Mouse (Mus musculus) testis, adult 2 months (tissue): ENCODE data around the gene Otud4.

Experiments used
- CTCF ChIP-seq: fragments of 200-500 bp; IDR thresholded peaks from 2 replicates; pipeline ENCODE4 v1.5.1; 2012; ENCODE audit warnings: low read depth, mild to moderate bottlenecking, inconsistent platforms, low read length, moderate library complexity; ENCODE audit not compliant: control insufficient read depth, insufficient read depth, insufficient replicate concordance
- POLR2A ChIP-seq: fragments of 200-500 bp; IDR thresholded peaks from 2 replicates; pipeline ENCODE4 v1.6.1; 2012; ENCODE audit warnings: low read depth, mild to moderate bottlenecking, inconsistent platforms, low read length, moderate library complexity; ENCODE audit not compliant: control insufficient read depth

DNA sequence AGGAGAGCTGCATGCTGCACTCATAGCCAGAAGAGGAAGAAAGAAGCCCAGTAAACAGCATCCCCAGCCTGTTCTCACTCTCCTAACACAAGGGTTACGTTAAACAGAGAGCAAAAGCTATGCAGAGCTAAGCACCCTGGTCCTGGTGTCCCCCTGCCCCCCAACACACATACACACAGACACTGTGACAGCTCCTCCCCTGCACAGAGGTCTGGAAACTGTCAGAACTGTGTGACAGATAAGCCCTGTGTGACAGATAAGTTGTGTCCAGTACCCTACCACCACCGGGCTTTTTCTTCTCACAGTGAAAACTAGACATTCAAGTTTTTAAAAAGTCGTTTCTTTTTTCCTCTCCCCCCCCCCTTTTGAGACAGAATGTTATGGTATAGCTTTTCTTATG, 19.4 kb upstream of the Otud4 start:
- TF ChIP-seq CTCF (no peak), POLR2A (no peak)
